Mouse (Mus musculus) ES-E14 (cell line): ENCODE results near the gene Ube2e2.

ENCODE experiments used
- CHD2 ChIP-seq: IDR thresholded peaks from 2 replicates; pipeline ENCODE4 v1.6.1; 2014; ENCODE audit warnings: mild to moderate bottlenecking, low read depth, low read length, inconsistent platforms
- ZC3H11A ChIP-seq: IDR thresholded peaks from 2 replicates; pipeline ENCODE4 v1.6.1; 2012; ENCODE audit warnings: low read depth, mild to moderate bottlenecking, inconsistent platforms, low read length, borderline replicate concordance
- ZNF384 ChIP-seq: IDR thresholded peaks from 2 replicates; pipeline ENCODE4 v1.6.1; 2012; ENCODE audit warnings: low read depth, low read length, inconsistent platforms

GRCm38 (mm10) chr14:18940068-18940467 lies 46.0 kb upstream of the Ube2e2 start:
- TF ChIP-seq CHD2: no peak
- TF ChIP-seq ZC3H11A: no peak
- no peak for TF ChIP-seq ZNF384
